ENCODE assay signal across 34 mouse cellular contexts in genomic region chr11:76685604-76686003, GRCm38 (mm10). TPM values are rescaled to one million over a fixed set of nuclear protein-coding genes. Genes with fewer than 3 reads are reported as not detected.
"Had no signal": no experiment of that assay in that cellular context is flagged by ENCODE, and none has a peak within 500 bp of the region (broad histone marks: within the 10 kb centered on the region; RNA-seq: fewer than 3 reads in every experiment).

No protein-coding gene starts in this region.

- H3K4me1 ChIP-seq: limb, embryonic 10.5 days; limb, embryonic 12.5 days; limb, embryonic 13.5 days; limb, embryonic 15.5 days; liver, embryonic 12.5 days; liver, embryonic 13.5 days; liver, embryonic 15.5 days; lung, embryonic 15.5 days; midbrain, embryonic 10.5 days; midbrain, embryonic 12.5 days; midbrain, embryonic 13.5 days; midbrain, embryonic 15.5 days; neural tube, embryonic 12.5 days had no signal

- H3K27ac ChIP-seq: limb, embryonic 10.5 days; limb, embryonic 12.5 days; limb, embryonic 13.5 days; limb, embryonic 15.5 days; liver, embryonic 12.5 days; liver, embryonic 13.5 days; liver, embryonic 14.5 days; liver, embryonic 15.5 days; lung, embryonic 15.5 days; macrophage; midbrain, embryonic 10.5 days; midbrain, embryonic 12.5 days; midbrain, embryonic 13.5 days; midbrain, embryonic 15.5 days; neural tube, embryonic 12.5 days had no signal

- DNase-seq: left cerebral cortex, postnatal 4 days; liver; liver, embryonic 13.5 days; liver, postnatal 0 days; lung, adult 18-20 months; lung, adult 2 months; lung, embryonic 14.5 days; lung, postnatal 10 days; lung, postnatal 14 days; lung, postnatal 36 days; lung, postnatal 4 days; midbrain, embryonic 14.5 days had no signal

- H3K27me3 ChIP-seq: limb, embryonic 12.5 days; liver, embryonic 13.5 days; liver, embryonic 15.5 days; lung, embryonic 15.5 days; midbrain, embryonic 13.5 days; midbrain, embryonic 15.5 days; neural tube, embryonic 12.5 days had no signal

- H3K4me3 ChIP-seq: limb, embryonic 10.5 days; limb, embryonic 12.5 days; limb, embryonic 13.5 days; limb, embryonic 15.5 days; liver, embryonic 12.5 days; liver, embryonic 13.5 days; liver, embryonic 15.5 days; lung, embryonic 15.5 days; megakaryocyte, embryonic 14.5 days; midbrain, embryonic 10.5 days; midbrain, embryonic 12.5 days; midbrain, embryonic 13.5 days; midbrain, embryonic 15.5 days; neural tube, embryonic 12.5 days had no signal

- ATAC-seq: liver, embryonic 12.5 days; liver, postnatal 0 days; lung, postnatal 0 days; midbrain, embryonic 13.5 days; midbrain, embryonic 15.5 days; midbrain, embryonic 16.5 days had no signal

- H3K36me3 ChIP-seq: limb, embryonic 10.5 days; limb, embryonic 12.5 days; limb, embryonic 13.5 days; limb, embryonic 15.5 days; liver, embryonic 12.5 days; liver, embryonic 13.5 days; liver, embryonic 15.5 days; lung, embryonic 15.5 days; midbrain, embryonic 10.5 days; midbrain, embryonic 12.5 days; midbrain, embryonic 13.5 days; midbrain, embryonic 15.5 days; neural tube, embryonic 12.5 days had no signal

- H3K4me2 ChIP-seq: limb, embryonic 12.5 days; limb, embryonic 13.5 days; limb, embryonic 15.5 days; liver, embryonic 11.5 days; liver, embryonic 12.5 days; liver, embryonic 13.5 days; liver, embryonic 15.5 days; lung, embryonic 14.5 days; lung, embryonic 15.5 days; midbrain, embryonic 11.5 days; midbrain, embryonic 12.5 days; midbrain, embryonic 13.5 days; midbrain, embryonic 15.5 days; neural tube, embryonic 12.5 days had no signal

RNA-seq across cellular contexts. Expression of gene Trarg1, which starts 6.0 kb away (rescaled TPM):
- polyA plus RNA-seq: liver, embryonic 12.5 days; liver, embryonic 13.5 days; liver, embryonic 14.5 days; liver, embryonic 15.5 days; liver, embryonic 16.5 days; macrophage; midbrain, embryonic 12.5 days had no signal

RNA-seq across cellular contexts. Expression of gene Bhlha9, which starts 13.3 kb away (rescaled TPM):
- polyA plus RNA-seq: liver, adult 2 months; liver, embryonic 12.5 days; liver, embryonic 13.5 days; liver, embryonic 14.5 days; liver, embryonic 15.5 days; liver, embryonic 16.5 days; lung, adult 2 months; lung, embryonic 14.5 days; lung, embryonic 15.5 days; lung, postnatal 0 days; macrophage; midbrain, embryonic 11.5 days; midbrain, embryonic 12.5 days; neural tube, embryonic 11.5 days had no signal
